Comparison of ENCODE assay signal across 28 mouse cellular contexts in the genomic region with DNA sequence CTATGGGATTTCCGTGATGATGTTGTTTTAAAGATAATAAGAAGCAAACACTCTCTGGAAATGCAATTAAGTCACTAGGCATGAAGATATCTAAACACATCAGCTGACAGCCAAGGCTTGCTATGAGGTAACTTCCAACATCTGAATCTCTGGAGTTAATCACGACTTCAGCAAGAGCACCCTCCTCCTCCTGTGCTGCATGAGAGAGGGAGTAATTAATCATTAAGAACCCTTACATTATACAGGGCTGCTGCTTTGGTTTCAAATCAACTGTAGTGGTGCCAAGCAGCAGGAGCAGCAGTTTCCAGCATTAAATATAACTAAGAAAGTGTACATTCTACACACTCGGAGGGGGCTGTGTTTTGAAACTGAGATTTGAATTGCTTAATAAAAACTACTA.
DNase-seq lines count a peak whose midpoint lies in the region; ATAC-seq and TF ChIP-seq lines count a peak whose summit lies in the region.
"Had no signal": no experiment of that assay in that cellular context is flagged by ENCODE, and none has a peak within 500 bp of the region (broad histone marks: within the 10 kb centered on the region; RNA-seq: fewer than 3 reads in every experiment).

No protein-coding gene starts in this region.

- no peaks in the 10 kb centered on the region for H3K9me3 ChIP-seq in forebrain, embryonic 14.5 days (replicated peaks; ENCODE audit: control insufficient read depth, low read length)
- no peaks in the 10 kb centered on the region for H3K9me3 ChIP-seq in forebrain, embryonic 10.5 days
- H3K9me3 ChIP-seq in kidney, embryonic 16.5 days (ENCODE audit: low read length): no peaks in the 10 kb centered on the region
- H3K9me3 ChIP-seq: embryonic facial prominence, embryonic 12.5 days; hindbrain, embryonic 10.5 days; limb, embryonic 12.5 days; liver, embryonic 15.5 days had no signal

- no peak overlapping the region for H3K4me2 ChIP-seq in forebrain, embryonic 14.5 days (ENCODE audit: low read length)
- no peak overlapping the region for H3K4me2 ChIP-seq in kidney, embryonic 16.5 days (replicated peaks; ENCODE audit: low read depth, low read length)
- H3K4me2 ChIP-seq: embryonic facial prominence, embryonic 12.5 days; limb, embryonic 12.5 days; liver, embryonic 15.5 days had no signal

- no peak for TF ChIP-seq CTCF in brain, embryonic 14.5 days (IDR thresholded peaks at IDR 0.05; ENCODE audit: borderline replicate concordance, extremely low read depth, insufficient read depth, insufficient read length)

- no peak overlapping the region for H3K4me3 ChIP-seq in forebrain, embryonic 14.5 days (ENCODE audit: low read depth, low read length)
- no peak overlapping the region for H3K4me3 ChIP-seq in forebrain, embryonic 10.5 days
- no peak overlapping the region for H3K4me3 ChIP-seq in kidney, embryonic 16.5 days (ENCODE audit: low read length)
- H3K4me3 ChIP-seq: embryonic facial prominence, embryonic 12.5 days; hindbrain, embryonic 10.5 days; layer of hippocampus, adult 2 months; left cerebral cortex, adult 2 months; limb, embryonic 12.5 days; liver, embryonic 15.5 days had no signal

- no peaks in the 10 kb centered on the region for H3K27me3 ChIP-seq in forebrain, embryonic 14.5 days (replicated peaks; ENCODE audit: control insufficient read depth, insufficient read depth, low read length)
- no peaks in the 10 kb centered on the region for H3K27me3 ChIP-seq in forebrain, embryonic 10.5 days (ENCODE audit: poor library complexity, severe bottlenecking)
- H3K27me3 ChIP-seq in kidney, embryonic 16.5 days (ENCODE audit: insufficient read depth, low read length): no peaks in the 10 kb centered on the region
- H3K27me3 ChIP-seq: CH12.LX; embryonic facial prominence, embryonic 12.5 days; limb, embryonic 12.5 days; liver, embryonic 15.5 days had no signal

- 44% methylated on average over 3 of the region's 3 CpGs for WGBS in forebrain, embryonic 14.5 days
- 72% methylated on average over 3 of the region's 3 CpGs for WGBS in forebrain, embryonic 10.5 days
- WGBS in kidney, embryonic 16.5 days: 40% methylated on average over 3 of the region's 3 CpGs

- no peaks in the 10 kb centered on the region for H3K36me3 ChIP-seq in forebrain, embryonic 14.5 days (ENCODE audit: control insufficient read depth, insufficient read depth, low read length)
- no peaks in the 10 kb centered on the region for H3K36me3 ChIP-seq in forebrain, embryonic 10.5 days (replicated peaks)
- no peaks in the 10 kb centered on the region for H3K36me3 ChIP-seq in kidney, embryonic 16.5 days (ENCODE audit: insufficient read depth, low read length)
- H3K36me3 ChIP-seq: embryonic facial prominence, embryonic 12.5 days; hindbrain, embryonic 10.5 days; limb, embryonic 12.5 days; liver, embryonic 15.5 days had no signal

- TF ChIP-seq POLR2A in brain, embryonic 14.5 days (IDR thresholded peaks at IDR 0.05; ENCODE audit: borderline replicate concordance, extremely low read depth, insufficient read depth, insufficient read length, poor library complexity, severe bottlenecking): no peak

- peak; percentile 5 for DNase-seq in embryo, embryonic 10.5 days (ENCODE audit: low spot score)
- no peak for DNase-seq in embryo, embryonic 10 days (ENCODE audit: low spot score)
- DNase-seq in forebrain, embryonic 14.5 days (ENCODE audit: low spot score): peak; percentile 28
- no peak for DNase-seq in forebrain, embryonic 10.5 days (ENCODE audit: extremely low spot score, low spot score)
- no peak for DNase-seq in kidney, adult 11 months
- peak; percentile 59 for DNase-seq in brain, embryonic 14.5 days (ENCODE audit: low read depth)
- DNase-seq in cerebellum, adult 11 months: no peak
- DNase-seq: adrenal gland, adult 8-10 months; cerebellum, adult 11-12 months; cerebellum, adult 9-11 months; gastrocnemius, postnatal 10 days; heart, postnatal 14 days; kidney, postnatal 25 days; midbrain, embryonic 14.5 days; right cerebral cortex, postnatal 14 days; thymus, postnatal 4 days had no signal

- H3K9ac ChIP-seq in forebrain, embryonic 14.5 days (ENCODE audit: low read length): no peak overlapping the region
- no peak overlapping the region for H3K9ac ChIP-seq in kidney, embryonic 16.5 days (replicated peaks; ENCODE audit: low read length)
- H3K9ac ChIP-seq: embryonic facial prominence, embryonic 12.5 days; limb, embryonic 12.5 days; liver, embryonic 15.5 days had no signal

- H3K4me1 ChIP-seq in forebrain, embryonic 14.5 days (ENCODE audit: control insufficient read depth, insufficient read depth, low read length): no peaks in the 10 kb centered on the region
- no peaks in the 10 kb centered on the region for H3K4me1 ChIP-seq in forebrain, embryonic 10.5 days
- 0 out of 2 replicates have a peak, but pooled peaks cover 3% of the 10 kb centered on the region for H3K4me1 ChIP-seq in kidney, embryonic 16.5 days (ENCODE audit: insufficient read depth, low read length)
- H3K4me1 ChIP-seq: embryonic facial prominence, embryonic 12.5 days; hindbrain, embryonic 10.5 days; limb, embryonic 12.5 days; liver, embryonic 15.5 days had no signal

- ATAC-seq in forebrain, embryonic 14.5 days: peak; percentile 37; the same call in 1 of the 2 replicates
- 0 out of 2 replicates have a peak, but pooled peaks have one; percentile 49 for ATAC-seq in kidney, embryonic 16.5 days (ENCODE audit: low FRiP score, low TSS enrichment)
- ATAC-seq: forebrain, embryonic 16.5 days; intestine, postnatal 0 days; lung, postnatal 0 days had no signal

- no peak overlapping the region for H3K27ac ChIP-seq in forebrain, embryonic 14.5 days (ENCODE audit: low read depth, low read length)
- H3K27ac ChIP-seq in forebrain, embryonic 10.5 days: no peak overlapping the region
- no peak overlapping the region for H3K27ac ChIP-seq in kidney, embryonic 16.5 days (ENCODE audit: low read length)
- H3K27ac ChIP-seq: embryonic facial prominence, embryonic 12.5 days; hindbrain, embryonic 10.5 days; layer of hippocampus, adult 2 months; left cerebral cortex, adult 2 months; limb, embryonic 12.5 days; liver, embryonic 15.5 days; macrophage had no signal

Comparison
In these comparisons a context has a peak if more than half of its experiments do, and no peak if none do; other contexts are left out.
1. DNase-seq: peak in embryo, embryonic 10.5 days (single experiment), forebrain, embryonic 14.5 days (single experiment) and brain, embryonic 14.5 days (single experiment); none in embryo, embryonic 10 days (single experiment), forebrain, embryonic 10.5 days (single experiment), kidney, adult 11 months (single experiment) and cerebellum, adult 11 months (single experiment).